ENCODE assay signal across 23 mouse cellular contexts in the genomic region with DNA sequence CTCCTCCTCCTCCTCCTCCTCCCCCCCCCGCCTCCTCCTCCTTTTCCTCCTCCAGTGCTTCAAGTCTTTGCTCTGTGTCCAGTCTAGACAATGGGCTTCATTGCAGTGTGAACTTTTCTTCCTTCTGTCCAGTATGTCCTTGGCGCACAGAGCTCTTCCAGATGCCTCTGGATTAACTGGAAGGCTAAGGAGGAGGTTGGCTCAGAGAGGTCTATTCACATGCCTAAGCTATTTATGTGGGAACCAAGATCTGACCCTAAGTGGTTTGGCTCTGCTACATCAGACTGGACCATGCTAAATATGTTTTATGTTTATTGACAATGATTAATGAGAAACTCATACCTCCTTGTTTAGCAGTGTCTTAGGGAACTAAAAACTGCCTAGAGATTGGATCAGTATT. TPM values are rescaled to one million over a fixed set of nuclear protein-coding genes. Genes with fewer than 3 reads are reported as not detected.
DNase-seq lines count a peak whose midpoint lies in the region; ATAC-seq lines count a peak whose summit lies in the region.
"Had no signal": no experiment of that assay in that cellular context is flagged by ENCODE, and none has a peak within 500 bp of the region (broad histone marks: within the 10 kb centered on the region; RNA-seq: fewer than 3 reads in every experiment).

No protein-coding gene starts in this region.

- DNase-seq in gastrocnemius, postnatal 25 days, result peak; percentile 21
- DNase-seq in gastrocnemius, adult 8-10 months (ENCODE audit: low spot score in 2 of 2), result no peak
- DNase-seq in heart, postnatal 10 days, result peak; percentile 19 to 35
- no peak for DNase-seq in heart, postnatal 4 days
- DNase-seq in 3134 (ENCODE audit: extremely low read depth, insufficient read length, low spot score), result peak; percentile 44
- DNase-seq in Muller cell, postnatal 12 days (ENCODE audit: inconsistent ontology term), result peak; percentile 60
- DNase-seq in left cerebral cortex, adult 11 months (ENCODE audit: low spot score), result no peak
- DNase-seq: B cell, adult 2 months; cerebellum, adult 11 months; cerebellum, adult 9-11 months; embryo, embryonic 11 days; gastrocnemius, postnatal 14 days; kidney, adult 11 months; kidney, postnatal 14 days; liver, postnatal 0 days; midbrain, embryonic 14.5 days; retina, postnatal 1 day; right cerebral cortex, postnatal 14 days; thymus, postnatal 25 days had no signal

- intact Hi-C loops in heart, postnatal 10 days (cut with DNase I), result no loop called here

- ATAC-seq in megakaryocyte progenitor cell, adult 5-6 weeks (replicated peaks; ENCODE audit: poor library complexity), result no peak
- ATAC-seq: forebrain, embryonic 16.5 days; inflammation-experienced regulatory T-cells, adult 6 months; liver, postnatal 0 days; Patski had no signal

RNA-seq across cellular contexts. Expression of gene Hivep3, which starts 53.1 kb away (rescaled TPM):
- total RNA-seq in gastrocnemius, postnatal 25 days (2021), result 1 to 10 TPM; 2.4 TPM
- 1 to 10 TPM; 2.9 to 4.5 (median 3.9) TPM for total RNA-seq in gastrocnemius, adult 8-10 months (2022)
- total RNA-seq in heart, postnatal 10 days (2021), result 1 to 10 TPM; 5.7 to 5.9 TPM
- total RNA-seq in heart, postnatal 4 days (2021), result 1 to 10 TPM; 6.2 to 7.1 TPM
- 6.6 and 7.2 TPM in 2 replicates for total RNA-seq in megakaryocyte progenitor cell, adult 5-6 weeks (2015)
- 0.83 and 3.2 TPM in 2 replicates for total RNA-seq in megakaryocyte progenitor cell, adult 5-6 weeks (2017)

Comparison
In these comparisons a context has a peak if more than half of its experiments do, and no peak if none do; other contexts are left out.
1. DNase-seq: peak in gastrocnemius, postnatal 25 days (single experiment), heart, postnatal 10 days (2 of 2), 3134 (single experiment) and Muller cell, postnatal 12 days (single experiment); none in gastrocnemius, adult 8-10 months (0 of 2), heart, postnatal 4 days (single experiment) and left cerebral cortex, adult 11 months (single experiment).